Mouse (Mus musculus) forelimb bud, embryonic 11.5 days (tissue): Measurements from ENCODE around the gene Chrnd.
A peak's percentile ranks its signal among the peaks of the same experiment; 100 is the strongest.

Experiments
- DNase-seq: peaks from one replicate; pipeline ENCODE4 v3.0.0-alpha.2; 2012; ENCODE audit warnings: low read depth, low spot score

Chrnd gene

GRCm38 (mm10) chr1:87190429-87190828, at the start of gene Chrnd:
Gene Chrnd, plus strand, starts transcription at chr1:87190607.
- DNase-seq, result no peak

GRCm38 (mm10) chr1:87141550-87141949, 48.9 kb upstream of the Chrnd start:
- DNase-seq, result no peak

GRCm38 (mm10) chr1:87142456-87142855, 48.0 kb upstream of the Chrnd start:
- DNase-seq, result no peak

GRCm38 (mm10) chr1:87143141-87143540, 47.3 kb upstream of the Chrnd start:
- no peak for DNase-seq

GRCm38 (mm10) chr1:87149422-87149821, 41.0 kb upstream of the Chrnd start:
- no peak for DNase-seq

- no peak for DNase-seq
These were observed 39.1 kb upstream of the Chrnd start for GRCm38 (mm10) chr1:87151286-87151685.

GRCm38 (mm10) chr1:87153776-87154500, 36.5 kb upstream of the Chrnd start:
- DNase-seq, result no peak

GRCm38 (mm10) chr1:87154501-87155120, 35.8 kb upstream of the Chrnd start:
- DNase-seq, result no peak

GRCm38 (mm10) chr1:87155531-87156198, 34.7 kb upstream of the Chrnd start:
- DNase-seq, result no peak

GRCm38 (mm10) chr1:87156199-87156587, 34.2 kb upstream of the Chrnd start, which contains the start of gene Ecel1:
Gene Ecel1, minus strand, starts transcription at chr1:87156521.
- DNase-seq, result no peak

- no peak for DNase-seq
These were observed 31.0 kb upstream of the Chrnd start for GRCm38 (mm10) chr1:87159396-87159795.

GRCm38 (mm10) chr1:87164164-87164795, 26.1 kb upstream of the Chrnd start:
- no peak for DNase-seq

- DNase-seq, result no peak
These were observed 25.6 kb upstream of the Chrnd start for GRCm38 (mm10) chr1:87164796-87165184.

GRCm38 (mm10) chr1:87170458-87170857, 19.9 kb upstream of the Chrnd start:
- DNase-seq, result no peak

GRCm38 (mm10) chr1:87171312-87171711, 19.1 kb upstream of the Chrnd start:
- no peak for DNase-seq

GRCm38 (mm10) chr1:87172316-87172715, 18.1 kb upstream of the Chrnd start:
- DNase-seq, result no peak

GRCm38 (mm10) chr1:87174006-87174955, 16.1 kb upstream of the Chrnd start:
- peak; percentile 80 for DNase-seq

GRCm38 (mm10) chr1:87175852-87176292, 14.5 kb upstream of the Chrnd start:
- peak; percentile 57 for DNase-seq

GRCm38 (mm10) chr1:87180896-87181295, 9.5 kb upstream of the Chrnd start:
- no peak for DNase-seq

GRCm38 (mm10) chr1:87183013-87183412, 7.4 kb upstream of the Chrnd start, which contains the start of gene Prss56:
Gene Prss56, plus strand, starts transcription at chr1:87183313.
- DNase-seq, result no peak
